ENCODE assay signal across 20 mouse cellular contexts in the genomic region with DNA sequence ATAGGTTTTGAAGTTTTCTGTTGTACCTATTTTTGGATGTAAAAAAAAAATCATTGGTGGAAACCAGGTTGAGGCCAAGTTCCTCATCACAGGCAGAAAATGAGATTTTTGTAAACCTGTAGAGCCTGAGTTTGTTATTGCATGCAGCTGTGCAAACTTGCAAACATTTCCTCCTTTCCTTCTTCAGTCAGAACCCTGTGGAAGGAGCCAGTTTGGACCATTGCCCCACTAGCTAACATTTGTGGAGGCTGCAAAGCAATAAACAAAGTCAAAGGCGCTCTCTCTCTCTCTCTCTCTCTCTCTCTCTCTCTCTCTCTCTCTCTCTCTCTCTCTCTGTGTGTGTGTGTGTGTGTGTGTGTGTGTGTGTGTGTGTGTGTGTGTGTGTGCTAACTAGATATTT. TPM values are rescaled to one million over a fixed set of nuclear protein-coding genes. Genes with fewer than 3 reads are reported as not detected.
DNase-seq lines count a peak whose midpoint lies in the region; ATAC-seq and TF ChIP-seq lines count a peak whose summit lies in the region.
"Had no signal": no experiment of that assay in that cellular context is flagged by ENCODE, and none has a peak within 500 bp of the region (broad histone marks: within the 10 kb centered on the region; RNA-seq: fewer than 3 reads in every experiment).

No protein-coding gene starts in this region.

- intact Hi-C loops in heart, postnatal 14 days (cut with DNase I): no loop called here

- H3K9ac ChIP-seq in kidney, embryonic 16.5 days (replicated peaks; ENCODE audit: low read length): no peak overlapping the region
- no peak overlapping the region for H3K9ac ChIP-seq in hindbrain, embryonic 13.5 days
- no peak overlapping the region for H3K9ac ChIP-seq in hindbrain, embryonic 16.5 days (ENCODE audit: low read depth, low read length)
- H3K9ac ChIP-seq: embryonic facial prominence, embryonic 12.5 days; forebrain, embryonic 12.5 days; liver, embryonic 12.5 days; neural tube, embryonic 15.5 days had no signal

- ATAC-seq in kidney, embryonic 16.5 days (ENCODE audit: low FRiP score, low TSS enrichment): no peak
- no peak for ATAC-seq in hindbrain, embryonic 13.5 days (ENCODE audit: low FRiP score)
- no peak for ATAC-seq in hindbrain, embryonic 16.5 days
- ATAC-seq: liver, embryonic 12.5 days had no signal

- no peaks in the 10 kb centered on the region for H3K27me3 ChIP-seq in kidney, adult 2 months (replicated peaks; ENCODE audit: control insufficient read depth, insufficient read depth, low read length)
- peaks cover 6% of the 10 kb centered on the region; the same call in 1 of the 2 replicates for H3K27me3 ChIP-seq in kidney, embryonic 16.5 days (ENCODE audit: insufficient read depth, low read length)
- H3K27me3 ChIP-seq in hindbrain, embryonic 13.5 days: peaks cover 26% of the 10 kb centered on the region; the same call in 1 of the 2 replicates
- H3K27me3 ChIP-seq in hindbrain, embryonic 16.5 days (replicated peaks; ENCODE audit: control insufficient read depth, insufficient read depth, low read length): no peaks in the 10 kb centered on the region
- H3K27me3 ChIP-seq: liver, embryonic 12.5 days; megakaryocyte, embryonic 14.5 days had no signal

- no peaks in the 10 kb centered on the region for H3K36me3 ChIP-seq in kidney, adult 2 months (ENCODE audit: control insufficient read depth, insufficient read depth, low read length)
- no peaks in the 10 kb centered on the region for H3K36me3 ChIP-seq in kidney, embryonic 16.5 days (ENCODE audit: insufficient read depth, low read length)
- H3K36me3 ChIP-seq in hindbrain, embryonic 13.5 days: no peaks in the 10 kb centered on the region
- H3K36me3 ChIP-seq in hindbrain, embryonic 16.5 days (ENCODE audit: control insufficient read depth, insufficient read depth, low read length): no peaks in the 10 kb centered on the region
- H3K36me3 ChIP-seq: embryonic facial prominence, embryonic 12.5 days; forebrain, embryonic 12.5 days; liver, embryonic 12.5 days; neural tube, embryonic 15.5 days had no signal

- no CpG with 5 or more reads among the region's 1 CpGs for WGBS in kidney, adult 2 months
- WGBS in kidney, embryonic 16.5 days: 67% methylated on average over 1 of the region's 1 CpGs
- WGBS in hindbrain, embryonic 13.5 days: 89% methylated on average over 1 of the region's 1 CpGs
- WGBS in hindbrain, embryonic 16.5 days: 50% methylated on average over 1 of the region's 1 CpGs

- no peak for TF ChIP-seq POLR2A in kidney, adult 2 months (IDR thresholded peaks at IDR 0.05; ENCODE audit: low read depth, low read length)

- no peaks in the 10 kb centered on the region for H3K4me1 ChIP-seq in kidney, adult 2 months (ENCODE audit: control insufficient read depth, insufficient read depth, low read length)
- H3K4me1 ChIP-seq in kidney, embryonic 16.5 days (ENCODE audit: insufficient read depth, low read length): no peaks in the 10 kb centered on the region
- no peaks in the 10 kb centered on the region for H3K4me1 ChIP-seq in hindbrain, embryonic 13.5 days (replicated peaks)
- no peaks in the 10 kb centered on the region for H3K4me1 ChIP-seq in hindbrain, embryonic 16.5 days (ENCODE audit: control insufficient read depth, insufficient read depth, low read depth, low read length)
- H3K4me1 ChIP-seq: embryonic facial prominence, embryonic 12.5 days; forebrain, embryonic 12.5 days; liver, embryonic 12.5 days; neural tube, embryonic 15.5 days had no signal

- H3K4me2 ChIP-seq in kidney, embryonic 16.5 days (replicated peaks; ENCODE audit: low read depth, low read length): no peak overlapping the region
- no peak overlapping the region for H3K4me2 ChIP-seq in hindbrain, embryonic 13.5 days
- no peak overlapping the region for H3K4me2 ChIP-seq in hindbrain, embryonic 16.5 days (ENCODE audit: low read length)
- H3K4me2 ChIP-seq: embryonic facial prominence, embryonic 12.5 days; forebrain, embryonic 12.5 days; liver, embryonic 12.5 days; neural tube, embryonic 15.5 days had no signal

- DNase-seq in kidney, adult 2 months: peak; percentile 18
- DNase-seq in urinary bladder, postnatal 14 days (ENCODE audit: low spot score): peak; percentile 29
- no peak for DNase-seq in urinary bladder, postnatal 4 days (ENCODE audit: low spot score in 2 of 2)
- peak; percentile 5 to 28 for DNase-seq in heart, postnatal 14 days
- DNase-seq: cerebellum, postnatal 25 days; right cerebral cortex, postnatal 14 days; thymus, postnatal 14 days had no signal

- no peak overlapping the region for H3K27ac ChIP-seq in kidney, adult 2 months (ENCODE audit: insufficient read depth, low read depth, low read length)
- H3K27ac ChIP-seq in kidney, embryonic 16.5 days (ENCODE audit: low read length): no peak overlapping the region
- H3K27ac ChIP-seq in hindbrain, embryonic 13.5 days: no peak overlapping the region
- H3K27ac ChIP-seq in hindbrain, embryonic 16.5 days (ENCODE audit: low read depth, low read length): no peak overlapping the region
- H3K27ac ChIP-seq: embryonic facial prominence, embryonic 12.5 days; forebrain, embryonic 12.5 days; liver, embryonic 12.5 days; neural tube, embryonic 15.5 days had no signal

- TF ChIP-seq CTCF in kidney, adult 2 months (conservative IDR thresholded peaks at IDR 0.05; ENCODE audit: insufficient read depth, insufficient read length, low read depth, low read length): no peak

- no peaks in the 10 kb centered on the region for H3K9me3 ChIP-seq in kidney, embryonic 16.5 days (ENCODE audit: low read length)
- H3K9me3 ChIP-seq in hindbrain, embryonic 13.5 days: no peaks in the 10 kb centered on the region
- H3K9me3 ChIP-seq in hindbrain, embryonic 16.5 days (ENCODE audit: control insufficient read depth, low read length): no peaks in the 10 kb centered on the region
- H3K9me3 ChIP-seq: embryonic facial prominence, embryonic 12.5 days; forebrain, embryonic 12.5 days; liver, embryonic 12.5 days; megakaryocyte, embryonic 14.5 days; neural tube, embryonic 15.5 days had no signal

- no peak overlapping the region for H3K4me3 ChIP-seq in kidney, adult 2 months (ENCODE audit: insufficient read depth, low read depth, low read length)
- no peak overlapping the region for H3K4me3 ChIP-seq in kidney, embryonic 16.5 days (ENCODE audit: low read length)
- H3K4me3 ChIP-seq in hindbrain, embryonic 13.5 days: no peak overlapping the region
- no peak overlapping the region for H3K4me3 ChIP-seq in hindbrain, embryonic 16.5 days (ENCODE audit: low read length)
- H3K4me3 ChIP-seq: embryonic facial prominence, embryonic 12.5 days; forebrain, embryonic 12.5 days; liver, embryonic 12.5 days; megakaryocyte, embryonic 14.5 days; neural tube, embryonic 15.5 days had no signal

RNA-seq across cellular contexts. Expression of gene Amelx, which starts 13.2 kb away (rescaled TPM):
- not detected in 2 replicates for polyA plus RNA-seq in kidney, adult 2 months (2012; rRNA removed)
- polyA plus RNA-seq in kidney, embryonic 16.5 days (2015; fragmentation: Nextera tagmentation; extraction: Ambion mirVana): not detected in 2 replicates
- not detected for total RNA-seq in heart, postnatal 14 days (2021)
- polyA plus RNA-seq in hindbrain, embryonic 13.5 days (2015; fragmentation: Nextera tagmentation; extraction: Ambion mirVana): not detected in 2 replicates
- polyA plus RNA-seq in hindbrain, embryonic 16.5 days (2015; fragmentation: Nextera tagmentation; extraction: Ambion mirVana): not detected in 2 replicates
- total RNA-seq: adrenal gland, adult 18-20 months; left cerebral cortex, adult 18-20 months; monocyte, adult 5-6 weeks had no signal
- polyA plus RNA-seq: forebrain, embryonic 12.5 days; heart, postnatal 0 days; liver, embryonic 12.5 days; neural tube, embryonic 15.5 days; stomach, embryonic 14.5 days had no signal

Comparison
In these comparisons a context has a peak if more than half of its experiments do, and no peak if none do; other contexts are left out.
1. DNase-seq: peak in kidney, adult 2 months (single experiment), urinary bladder, postnatal 14 days (single experiment) and heart, postnatal 14 days (2 of 2); none in urinary bladder, postnatal 4 days (0 of 2).